Mouse (Mus musculus): ENCODE measurements around the gene Arl4d.

GRCm38 (mm10) chr11:101677655-101678054 lies 12.3 kb downstream of the Arl4d start:
- TF ChIP-seq POLR2A (IDR thresholded peaks at IDR 0.05; ENCODE audit: low read depth, low read length) (no peak), CTCF (IDR thresholded peaks at IDR 0.05; ENCODE audit: extremely low read depth, insufficient read length, insufficient replicate concordance, low read depth, low read length) (no peak)
